9 mouse cellular contexts compared by ENCODE assay signal in the genomic region with DNA sequence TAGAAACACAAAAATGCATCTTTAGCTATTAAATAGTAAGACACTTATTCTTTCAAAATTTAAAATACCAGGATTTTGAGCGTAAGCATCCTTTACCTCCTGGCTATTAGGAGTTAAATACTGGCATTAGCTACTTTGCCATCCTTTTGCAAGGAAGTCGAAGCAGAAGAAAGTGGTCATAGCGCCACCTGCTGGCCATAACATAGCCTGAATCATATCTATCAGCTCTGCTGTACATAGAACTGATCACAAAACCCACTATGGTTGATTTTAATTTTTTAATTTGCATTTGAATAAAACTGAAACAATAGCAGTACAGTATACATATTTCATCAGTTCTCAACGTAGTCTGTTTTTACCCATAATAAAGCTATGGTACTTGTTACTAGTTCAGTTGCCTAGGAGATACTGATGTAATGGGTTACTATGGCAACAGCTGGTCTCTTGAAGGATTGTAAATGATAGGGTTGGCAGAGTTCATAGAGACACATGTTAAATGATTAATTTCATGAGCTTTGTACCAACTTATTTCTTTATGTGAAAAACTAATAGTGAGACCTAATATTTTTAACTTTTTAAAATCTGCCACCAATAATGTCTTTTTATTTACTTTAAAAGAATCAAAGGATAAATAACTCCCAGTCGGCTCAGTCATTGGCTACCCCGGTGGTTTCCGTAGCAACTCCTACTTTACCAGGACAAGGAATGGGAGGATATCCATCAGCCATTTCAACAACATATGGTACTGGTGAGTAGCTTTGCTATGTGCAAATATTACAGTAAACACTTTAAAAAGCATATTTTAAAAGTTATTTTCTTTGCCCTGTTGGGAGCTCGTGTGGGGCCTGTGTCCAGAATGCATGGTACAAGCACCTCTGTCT.
DNase-seq lines count a peak whose midpoint lies in the region; ATAC-seq and TF ChIP-seq lines count a peak whose summit lies in the region.
"Had no signal": no experiment of that assay in that cellular context is flagged by ENCODE, and none has a peak within 500 bp of the region (broad histone marks: within the 10 kb centered on the region; RNA-seq: fewer than 3 reads in every experiment).

No protein-coding gene starts in this region.

- no peaks in the 10 kb centered on the region for H3K9me3 ChIP-seq in intestine, embryonic 14.5 days (ENCODE audit: control insufficient read depth, low read length)
- H3K9me3 ChIP-seq: megakaryocyte, embryonic 14.5 days had no signal

- H3K9ac ChIP-seq in intestine, embryonic 14.5 days (ENCODE audit: low read length): no peak overlapping the region

- peak; percentile 77 for DNase-seq in ZHBTc4 (ENCODE audit: low read depth, low spot score)
- DNase-seq in cerebellum, postnatal 36 days: peak; percentile 86 to 90
- peak; percentile 85 for DNase-seq in gastrocnemius, adult 2 months
- peak; percentile 90 for DNase-seq in intestine, embryonic 14.5 days (ENCODE audit: low spot score)
- peak; percentile 70 to 95 for DNase-seq in left cerebral cortex, adult 9 months (ENCODE audit: low spot score in 2 of 2)
- DNase-seq in mesoderm, embryonic 11.5 days (ENCODE audit: low read depth, low spot score): peak; percentile 88
- peak; percentile 76 for DNase-seq in right cerebral cortex, postnatal 25 days
- DNase-seq in yolk sac, embryonic 10.5 days (ENCODE audit: low spot score): peak; percentile 50

- H3K4me3 ChIP-seq in gastrocnemius, adult 2 months: no peak overlapping the region
- H3K4me3 ChIP-seq in intestine, embryonic 14.5 days (ENCODE audit: low read depth, low read length): no peak overlapping the region
- H3K4me3 ChIP-seq: megakaryocyte, embryonic 14.5 days had no signal

- no peaks in the 10 kb centered on the region for H3K36me3 ChIP-seq in intestine, embryonic 14.5 days (ENCODE audit: control insufficient read depth, insufficient read depth, low read length)

- H3K27ac ChIP-seq in gastrocnemius, adult 2 months: no peak overlapping the region
- H3K27ac ChIP-seq in intestine, embryonic 14.5 days (ENCODE audit: low read depth): no peak overlapping the region

- no peaks in the 10 kb centered on the region for H3K27me3 ChIP-seq in intestine, embryonic 14.5 days (replicated peaks; ENCODE audit: control insufficient read depth, insufficient read depth, low read length)
- H3K27me3 ChIP-seq: megakaryocyte, embryonic 14.5 days had no signal

- H3K4me2 ChIP-seq in intestine, embryonic 14.5 days (ENCODE audit: low read length): no peak overlapping the region

- ATAC-seq in intestine, embryonic 14.5 days (replicated peaks; ENCODE audit: low FRiP score, low TSS enrichment, low read depth): peak; percentile 69

- 41% methylated on average over 8 of the region's 8 CpGs for WGBS in intestine, embryonic 14.5 days

- intact Hi-C loops in gastrocnemius, adult 2 months (cut with DNase I): loop anchor here (5.0 to 10.0 kb wide), 4 partner anchors 123 to 1710 kb away; no protein-coding TSS in a partner anchor

- no peaks in the 10 kb centered on the region for H3K4me1 ChIP-seq in intestine, embryonic 14.5 days (replicated peaks; ENCODE audit: control insufficient read depth, insufficient read depth, low read length)

- TF ChIP-seq CTCF in gastrocnemius, adult 2 months (IDR thresholded peaks at IDR 0.05): peak; percentile 94
